Mouse (Mus musculus) urinary bladder, postnatal 25 days (tissue): Measurements from ENCODE around the gene Dennd4a.

Experiments used
- DNase-seq: peaks from one replicate; pipeline ENCODE4 v3.0.0; 2022; ENCODE audit warnings: low spot score

Dennd4a gene

DNA sequence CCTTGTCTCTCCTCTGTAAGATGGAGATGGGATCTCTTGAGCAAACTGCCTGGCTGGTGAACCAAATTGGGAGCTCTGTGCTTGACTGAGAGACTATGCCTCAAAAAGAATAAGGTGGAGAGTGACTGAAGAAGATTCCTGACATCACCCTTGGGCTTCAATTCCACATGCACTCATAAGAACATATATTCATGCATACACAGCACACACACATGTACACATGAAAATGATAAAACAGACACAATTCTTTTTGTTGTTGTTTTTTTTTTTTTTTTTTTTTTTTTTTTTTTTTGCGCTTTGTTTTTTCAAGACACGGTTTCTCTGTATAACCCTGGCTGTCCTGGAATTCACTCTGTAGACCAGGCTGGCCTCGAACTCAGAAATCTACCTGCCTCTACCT lies 146.1 kb downstream of the Dennd4a start:
- no peak for DNase-seq

DNA sequence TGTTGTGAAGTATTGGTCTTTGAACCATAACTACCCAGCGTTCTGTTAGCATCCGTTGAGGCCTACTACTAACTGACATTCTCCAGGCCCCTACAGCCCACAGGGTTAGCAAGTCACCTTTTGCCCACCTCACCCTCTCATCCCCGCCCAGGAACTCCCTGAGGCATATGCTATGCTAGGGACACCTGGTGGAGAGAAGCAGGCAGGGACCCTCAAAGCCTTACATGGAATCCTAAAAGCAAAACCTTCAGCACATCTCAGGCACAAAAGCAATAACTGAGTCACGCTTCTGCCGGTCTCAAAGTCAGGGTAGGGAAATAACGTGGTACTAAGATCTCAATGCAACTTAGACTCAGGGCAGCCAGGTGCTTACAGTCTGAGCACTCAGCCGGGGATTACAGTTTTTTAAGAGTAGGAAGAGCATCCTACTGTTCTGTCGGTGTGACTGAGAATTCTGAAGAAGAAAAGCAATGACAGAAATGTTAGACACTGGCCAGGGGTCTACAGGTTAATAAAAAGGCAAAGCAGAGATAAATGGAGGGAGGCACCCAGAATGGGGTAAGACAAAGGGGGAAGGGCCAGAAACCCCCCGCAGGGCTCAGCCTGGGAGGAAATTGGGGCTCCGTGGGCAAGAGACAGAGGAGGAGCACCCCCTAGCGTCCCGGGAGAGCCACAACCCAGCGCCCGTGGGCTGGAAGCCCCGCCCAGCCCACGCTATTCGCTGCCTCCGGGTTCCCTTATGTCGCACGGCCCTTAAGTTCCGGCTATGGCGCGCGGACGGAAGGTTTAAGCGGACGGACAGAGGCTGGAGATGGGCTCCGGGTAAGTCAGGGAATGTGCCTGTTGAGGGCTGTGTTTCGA lies 149.2 kb downstream of the Dennd4a start, which contains the start of gene Ints14:
Gene Ints14 (plus strand): TSS at position 789 of the 861 bp plus-strand sequence.
- peak; percentile 95 for DNase-seq

DNA sequence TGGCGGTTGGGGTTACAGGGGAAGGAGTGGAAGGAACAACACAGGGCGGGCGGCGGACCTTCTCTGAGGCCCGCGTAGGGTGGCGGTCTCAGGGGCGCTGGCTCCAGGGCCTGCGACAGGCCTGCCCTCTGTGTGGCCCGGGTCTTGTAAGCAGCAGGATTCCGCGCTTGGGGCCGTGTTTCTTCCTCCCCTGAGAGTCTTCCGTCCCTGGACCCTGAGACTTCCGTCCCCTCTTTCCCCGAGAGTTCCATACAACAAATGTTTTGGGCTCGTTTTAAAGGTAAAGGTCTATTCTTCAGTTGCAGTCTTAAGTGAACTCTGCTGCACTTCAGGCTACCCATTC lies 149.8 kb downstream of the Dennd4a start:
- DNase-seq = no peak
